Mouse (Mus musculus): ENCODE measurements around the gene Plekhj1. TPM values are rescaled to one million over a fixed set of nuclear protein-coding genes. Genes with fewer than 3 reads are reported as not detected.

The Plekhj1 gene
- 73.5 and 81.6 TPM in 2 replicates for polyA plus RNA-seq (2011; ENCODE audit: insufficient read depth, insufficient read length, low read depth, missing spikeins)

DNA sequence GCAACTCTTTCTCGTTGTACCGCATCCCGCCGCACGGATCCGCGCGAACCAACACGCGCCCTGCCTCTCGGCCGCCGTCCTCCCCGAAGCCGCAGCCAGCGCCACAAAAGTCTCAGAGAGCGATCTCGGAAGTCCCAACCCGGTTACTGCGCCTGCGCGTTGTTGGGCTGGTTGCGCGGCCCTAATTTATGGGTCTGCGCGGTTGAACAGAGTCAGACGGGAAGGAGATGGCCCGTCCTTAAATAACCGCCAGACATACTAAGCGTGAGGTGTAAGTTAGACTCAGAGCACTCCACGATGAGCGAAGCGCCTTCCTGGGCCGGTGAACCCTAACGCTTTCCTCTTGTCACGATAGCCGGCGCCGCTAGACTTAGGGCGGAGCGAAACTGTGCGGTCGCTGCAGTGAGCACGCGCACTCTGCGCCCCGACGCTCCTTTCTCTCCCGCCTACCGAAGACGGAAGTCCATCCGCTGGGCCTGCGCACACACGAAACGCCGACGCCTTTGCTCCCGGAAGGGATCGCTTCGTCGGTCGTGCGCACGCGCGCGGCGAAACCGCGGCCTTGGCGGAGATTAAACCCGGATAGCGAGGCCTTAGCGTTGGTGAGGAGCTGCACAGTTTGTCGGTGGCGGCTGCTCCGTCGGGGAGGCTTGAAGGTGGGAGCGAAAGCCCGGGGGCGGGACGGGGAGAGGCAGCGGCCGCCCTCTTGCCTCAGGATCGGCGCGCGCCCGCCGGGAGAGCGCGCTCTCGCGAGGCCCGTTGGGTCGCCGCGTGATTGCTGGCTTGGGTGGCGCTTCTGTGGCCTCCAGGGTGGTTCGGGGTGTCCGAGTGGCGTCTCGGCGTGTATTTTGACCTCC lies at the start of gene Plekhj1, which contains the start of gene Sf3a2:
Plekhj1 (minus strand) TSS at position 477 of the 857 bp plus-strand sequence.
Sf3a2 (plus strand) TSS at position 49 of the 857 bp plus-strand sequence.
- peak within 1 kb of the TSS; percentile 81 for H3K9ac ChIP-seq (ENCODE audit: low read depth, poor library complexity, severe bottlenecking)
- peak within 1 kb of the TSS; percentile 99 for H3K4me3 ChIP-seq (ENCODE audit: low read depth, low read length)
- peak within 1 kb of the TSS; percentile 71 for H3K27ac ChIP-seq (ENCODE audit: insufficient read depth, low read length)
- no peaks in the 10 kb centered on the region for H3K9me3 ChIP-seq (replicated peaks; ENCODE audit: control insufficient read depth, insufficient read depth, low read length, poor library complexity, severe bottlenecking)
- 0 out of 2 replicates have a peak, but pooled peaks have one; percentile 4 for TF ChIP-seq EP300 (IDR thresholded peaks at IDR 0.05; ENCODE audit: insufficient read depth, low read depth, low read length)
- TF ChIP-seq POLR2A (IDR thresholded peaks at IDR 0.05; ENCODE audit: insufficient read depth, low read length): peak; percentile 80
- no peak for TF ChIP-seq CTCF (IDR thresholded peaks at IDR 0.05; ENCODE audit: low read depth, low read length)
- peaks cover 18% of the 10 kb centered on the region for H3K36me3 ChIP-seq (ENCODE audit: control insufficient read depth, insufficient read depth, low read length, poor library complexity, severe bottlenecking)
- H3K27me3 ChIP-seq (ENCODE audit: control insufficient read depth, insufficient read depth, low read length, poor library complexity, severe bottlenecking): no peaks in the 10 kb centered on the region
- H3K4me1 ChIP-seq (ENCODE audit: control insufficient read depth, insufficient read depth, low read length): peaks cover 2% of the 10 kb centered on the region

DNA sequence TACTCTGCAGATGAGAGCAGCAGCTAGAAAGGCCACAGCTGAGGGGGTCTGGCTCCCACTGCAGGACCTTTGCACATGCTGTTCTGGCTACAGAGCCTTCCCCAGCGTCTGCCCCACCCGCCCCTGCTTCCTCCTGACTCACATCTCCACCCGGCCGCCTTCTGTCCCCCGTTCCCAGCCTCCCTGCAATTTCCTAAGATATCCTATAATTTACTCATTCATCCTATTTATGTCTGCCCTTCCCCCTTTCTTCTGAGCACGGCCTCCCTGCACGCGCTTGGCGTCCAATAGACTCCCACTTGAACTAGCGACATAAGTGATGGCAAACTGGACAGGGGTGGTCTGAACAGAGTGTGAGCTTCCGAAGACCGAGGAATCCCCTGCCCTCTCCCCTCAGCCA lies 47.3 kb upstream of the Plekhj1 start:
- H3K27me3 ChIP-seq (ENCODE audit: control insufficient read depth, insufficient read depth, low read length, poor library complexity, severe bottlenecking): no peaks in the 10 kb centered on the region

DNA sequence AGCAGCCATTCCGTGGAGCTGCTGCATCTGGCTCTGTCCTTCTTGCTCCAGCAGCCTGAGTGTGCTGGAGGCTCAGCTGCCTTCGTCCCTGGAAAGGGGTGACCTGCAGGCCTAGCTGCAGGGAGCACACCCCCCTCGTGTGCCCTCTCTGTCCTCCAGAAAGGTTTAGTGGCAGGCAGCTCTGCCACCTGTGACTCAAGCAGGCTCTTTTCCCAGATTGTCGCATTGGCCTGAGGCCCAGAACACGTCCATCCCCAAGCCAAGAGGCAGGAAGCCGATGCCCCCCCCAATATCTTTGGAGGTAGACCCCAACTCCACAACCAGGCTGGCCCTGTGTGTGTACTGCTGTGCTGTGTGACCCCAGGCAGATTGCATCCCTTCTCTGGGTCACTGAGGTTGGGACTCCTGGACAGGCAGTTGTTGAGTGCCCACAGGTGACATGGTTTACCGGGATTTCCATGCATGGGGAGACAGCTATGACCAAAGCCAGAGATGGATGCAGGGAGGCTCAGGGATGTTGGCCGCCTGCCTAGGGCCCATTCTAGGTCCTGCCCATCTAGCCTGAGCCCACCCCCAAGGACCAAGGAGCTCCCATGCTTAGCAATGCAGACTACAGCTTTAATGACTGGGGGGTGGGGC lies 46.7 kb upstream of the Plekhj1 start:
- no peak overlapping the region for H3K27ac ChIP-seq (ENCODE audit: insufficient read depth, low read length)
- no peaks in the 10 kb centered on the region for H3K27me3 ChIP-seq (ENCODE audit: control insufficient read depth, insufficient read depth, low read length, poor library complexity, severe bottlenecking)
- H3K4me3 ChIP-seq (ENCODE audit: low read depth, low read length): no peak overlapping the region
- H3K4me1 ChIP-seq (ENCODE audit: control insufficient read depth, insufficient read depth, low read length): peaks cover 3% of the 10 kb centered on the region
- no peaks in the 10 kb centered on the region for H3K9me3 ChIP-seq (replicated peaks; ENCODE audit: control insufficient read depth, insufficient read depth, low read length, poor library complexity, severe bottlenecking)
- H3K36me3 ChIP-seq (ENCODE audit: control insufficient read depth, insufficient read depth, low read length, poor library complexity, severe bottlenecking): no peaks in the 10 kb centered on the region
- no peak for TF ChIP-seq POLR2A (IDR thresholded peaks at IDR 0.05; ENCODE audit: insufficient read depth, low read length)
- no peak for TF ChIP-seq EP300 (IDR thresholded peaks at IDR 0.05; ENCODE audit: insufficient read depth, low read depth, low read length)
- no peak for TF ChIP-seq CTCF (IDR thresholded peaks at IDR 0.05; ENCODE audit: low read depth, low read length)
- H3K9ac ChIP-seq (ENCODE audit: low read depth, poor library complexity, severe bottlenecking): no peak overlapping the region

More for the DNA sequence above, 47.3 kb upstream of the Plekhj1 start:
- no peak overlapping the region for H3K27ac ChIP-seq (ENCODE audit: insufficient read depth, low read length)
- H3K4me1 ChIP-seq (ENCODE audit: control insufficient read depth, insufficient read depth, low read length): peaks cover 3% of the 10 kb centered on the region
- H3K9me3 ChIP-seq (replicated peaks; ENCODE audit: control insufficient read depth, insufficient read depth, low read length, poor library complexity, severe bottlenecking): no peaks in the 10 kb centered on the region
- no peak overlapping the region for H3K4me3 ChIP-seq (ENCODE audit: low read depth, low read length)
- TF ChIP-seq POLR2A (IDR thresholded peaks at IDR 0.05; ENCODE audit: insufficient read depth, low read length): no peak
- TF ChIP-seq CTCF (IDR thresholded peaks at IDR 0.05; ENCODE audit: low read depth, low read length): no peak
- no peak for TF ChIP-seq EP300 (IDR thresholded peaks at IDR 0.05; ENCODE audit: insufficient read depth, low read depth, low read length)
- no peaks in the 10 kb centered on the region for H3K36me3 ChIP-seq (ENCODE audit: control insufficient read depth, insufficient read depth, low read length, poor library complexity, severe bottlenecking)
- no peak overlapping the region for H3K9ac ChIP-seq (ENCODE audit: low read depth, poor library complexity, severe bottlenecking)

DNA sequence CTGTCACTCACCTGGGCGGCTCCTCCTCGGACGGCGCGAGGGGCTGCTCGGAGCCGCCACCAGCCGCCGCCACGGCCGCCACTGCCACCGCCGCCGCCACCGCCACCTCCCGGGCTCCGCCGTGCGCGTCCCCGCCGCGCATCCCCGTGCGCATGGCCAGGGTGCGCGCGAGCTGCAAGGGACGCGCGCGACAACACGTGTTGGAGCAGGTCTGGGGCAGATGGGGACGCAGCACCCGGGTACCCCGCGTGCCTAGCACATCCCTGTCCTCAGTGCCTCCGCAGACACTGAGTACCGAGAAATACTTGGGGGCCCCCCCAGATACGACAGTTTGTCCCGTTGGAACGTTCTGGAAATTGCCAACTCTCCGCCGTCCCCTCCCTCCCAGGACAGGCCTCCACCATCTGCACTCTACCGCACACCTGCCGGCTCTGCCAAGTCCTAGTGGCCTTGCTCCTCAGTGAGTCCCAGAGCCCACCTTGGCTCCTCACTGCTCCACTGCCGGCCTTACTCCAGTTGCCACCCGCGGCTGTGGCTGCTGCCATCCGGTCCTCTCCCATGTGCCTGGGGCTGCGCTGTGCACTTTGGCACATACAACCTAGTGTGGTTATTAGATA lies 45.6 kb upstream of the Plekhj1 start, which contains the start of gene Lingo3:
Lingo3 (minus strand) TSS at position 109 of the 617 bp plus-strand sequence.
- Histone ChIP-seq H3K9me3 (replicated peaks; ENCODE audit: control insufficient read depth, insufficient read depth, low read length, poor library complexity, severe bottlenecking) (no peaks in the 10 kb centered on the region), H3K27me3 (ENCODE audit: control insufficient read depth, insufficient read depth, low read length, poor library complexity, severe bottlenecking) (no peaks in the 10 kb centered on the region), H3K27ac (ENCODE audit: insufficient read depth, low read length) (no peak within 1 kb of the TSS), H3K36me3 (ENCODE audit: control insufficient read depth, insufficient read depth, low read length, poor library complexity, severe bottlenecking) (no peaks in the 10 kb centered on the region), H3K4me1 (ENCODE audit: control insufficient read depth, insufficient read depth, low read length) (peaks cover 3% of the 10 kb centered on the region), H3K4me3 (ENCODE audit: low read depth, low read length) (peak within 1 kb of the TSS; percentile 52), H3K9ac (ENCODE audit: low read depth, poor library complexity, severe bottlenecking) (peak within 1 kb of the TSS; percentile 63)
- TF ChIP-seq EP300 (IDR thresholded peaks at IDR 0.05; ENCODE audit: insufficient read depth, low read depth, low read length): no peak
- TF ChIP-seq CTCF (IDR thresholded peaks at IDR 0.05; ENCODE audit: low read depth, low read length): no peak
- no peak for TF ChIP-seq POLR2A (IDR thresholded peaks at IDR 0.05; ENCODE audit: insufficient read depth, low read length)

DNA sequence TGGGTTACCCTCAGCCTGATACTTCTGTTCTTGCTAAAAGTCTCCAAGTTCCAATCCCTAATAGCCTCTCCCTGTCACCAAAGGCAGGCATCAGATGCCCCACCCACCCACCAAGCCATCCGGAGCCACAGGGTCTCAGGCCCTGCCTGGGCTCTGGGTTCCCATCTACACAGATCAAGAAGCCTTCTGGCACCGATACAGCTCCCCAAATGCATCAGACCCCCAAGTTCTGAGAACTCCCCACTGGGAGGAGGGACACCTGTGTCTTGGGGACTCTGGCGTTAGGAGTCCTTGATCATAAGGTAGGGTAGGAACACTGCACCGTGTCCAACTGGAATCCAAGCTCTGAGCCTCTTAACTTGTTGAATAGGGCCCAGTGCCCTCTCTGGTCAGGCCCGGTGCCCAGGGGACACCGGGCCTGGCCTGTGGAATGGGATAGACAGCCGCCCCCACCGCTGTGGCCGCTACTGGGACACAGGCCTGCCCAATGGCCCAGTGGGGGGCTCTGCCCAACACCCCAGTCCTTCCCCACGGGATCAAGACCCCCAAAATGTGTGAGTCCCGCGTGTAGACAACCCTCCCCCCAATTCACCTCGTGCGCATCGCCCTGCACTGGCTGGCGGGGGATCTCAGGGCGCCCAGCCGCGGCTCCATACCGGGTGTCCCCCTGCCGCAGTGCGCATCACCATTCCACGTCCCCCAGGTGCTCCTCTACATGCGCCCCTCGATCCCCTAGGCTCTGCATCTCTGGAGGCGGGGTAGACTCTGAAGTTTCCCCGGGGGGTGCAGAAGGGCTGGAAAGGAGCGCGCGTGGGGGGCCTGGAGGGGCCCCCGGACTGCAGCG lies 44.9 kb upstream of the Plekhj1 start:
- Histone ChIP-seq H3K36me3 (ENCODE audit: control insufficient read depth, insufficient read depth, low read length, poor library complexity, severe bottlenecking) (no peaks in the 10 kb centered on the region), H3K9me3 (replicated peaks; ENCODE audit: control insufficient read depth, insufficient read depth, low read length, poor library complexity, severe bottlenecking) (no peaks in the 10 kb centered on the region), H3K4me3 (ENCODE audit: low read depth, low read length) (peak overlapping the region; percentile 52), H3K9ac (ENCODE audit: low read depth, poor library complexity, severe bottlenecking) (peak overlapping the region; percentile 63), H3K27ac (ENCODE audit: insufficient read depth, low read length) (no peak overlapping the region), H3K4me1 (ENCODE audit: control insufficient read depth, insufficient read depth, low read length) (peaks cover 3% of the 10 kb centered on the region), H3K27me3 (ENCODE audit: control insufficient read depth, insufficient read depth, low read length, poor library complexity, severe bottlenecking) (no peaks in the 10 kb centered on the region)
- TF ChIP-seq CTCF (IDR thresholded peaks at IDR 0.05; ENCODE audit: low read depth, low read length): no peak
- no peak for TF ChIP-seq POLR2A (IDR thresholded peaks at IDR 0.05; ENCODE audit: insufficient read depth, low read length)
- no peak for TF ChIP-seq EP300 (IDR thresholded peaks at IDR 0.05; ENCODE audit: insufficient read depth, low read depth, low read length)

Measured in ES-Bruce4 (cell line).